Mouse (Mus musculus) liver, embryonic 14.5 days (tissue): ENCODE data around the gene Eid2.

Experiments
- CTCF ChIP-seq: IDR thresholded peaks from 2 replicates; pipeline ENCODE4 v1.5.1; 2016; ENCODE audit warnings: antibody characterized with exemption, low read depth, control low read depth
- EP300 ChIP-seq: IDR thresholded peaks from 2 replicates; pipeline ENCODE4 v1.6.1; 2016; ENCODE audit warnings: antibody characterized with exemption, low read depth

- TF ChIP-seq CTCF (no peak), EP300 (no peak)
Observed at GRCm38 (mm10) chr7:28278279-28278652, 10.6 kb downstream of the Eid2 start.
